Mouse (Mus musculus) embryonic facial prominence, embryonic 14.5 days (tissue): ENCODE data around the gene Zfp282. TPM values are rescaled to one million over a fixed set of nuclear protein-coding genes. Genes with fewer than 3 reads are reported as not detected.
A peak's percentile ranks its signal among the peaks of the same experiment; 100 is the strongest.

ENCODE experiments used
- ATAC-seq: fragments of 200-750 bp; cut with Nextera tagmentation; 2 replicates; pipeline ENCODE4 v1.8.0; 2017; ENCODE audit warnings: low read depth, moderate number of reproducible peaks, moderate TSS enrichment
- DNase-seq: peaks from one replicate; pipeline ENCODE4 v3.0.0-alpha.2; 2015; ENCODE audit warnings: low spot score
- H3K27ac ChIP-seq: fragments of 300-500 bp; sonication (generic); replicated peaks from 2 replicates; pipeline ENCODE4 v1.5.1; 2014; ENCODE audit warnings: low read depth, mild to moderate bottlenecking, low read length, moderate library complexity
- H3K27me3 ChIP-seq: fragments of 300-500 bp; sonication (generic); replicated peaks from 2 replicates; pipeline ENCODE4 v1.6.1; 2014; ENCODE audit warnings: low read length; ENCODE audit not compliant: control insufficient read depth, insufficient read depth
- H3K36me3 ChIP-seq: fragments of 300-500 bp; sonication (generic); 2 replicates; pipeline ENCODE4 v1.6.1; 2014; ENCODE audit warnings: low read length, mixed read lengths; ENCODE audit not compliant: control insufficient read depth, insufficient read depth
- H3K4me1 ChIP-seq: fragments of 300-500 bp; sonication (generic); 2 replicates; pipeline ENCODE4 v1.6.1; 2014; ENCODE audit warnings: antibody characterized with exemption, low read length; ENCODE audit not compliant: control insufficient read depth, insufficient read depth
- H3K4me2 ChIP-seq: fragments of 300-500 bp; sonication (generic); 2 replicates; pipeline ENCODE4 v1.6.1; 2014; ENCODE audit warnings: low read depth, mild to moderate bottlenecking, low read length, moderate library complexity, mixed read lengths
- H3K4me3 ChIP-seq: fragments of 300-500 bp; sonication (generic); 2 replicates; pipeline ENCODE4 v1.5.1; 2014; ENCODE audit warnings: low read depth, mild to moderate bottlenecking, low read length
- H3K9ac ChIP-seq: fragments of 300-500 bp; sonication (generic); 2 replicates; pipeline ENCODE4 v1.6.1; 2014; ENCODE audit warnings: low read depth, mild to moderate bottlenecking, low read length, moderate library complexity, mixed read lengths
- H3K9me3 ChIP-seq: fragments of 300-500 bp; sonication (generic); 2 replicates; pipeline ENCODE4 v1.6.1; 2016; ENCODE audit warnings: low read length; ENCODE audit not compliant: control insufficient read depth
- WGBS: fragments of 180-500 bp; shearing (Covaris S2); extraction: QIAGEN DNeasy Blood & Tissue Kit; methylation state at CpG from one replicate; pipeline ENCODE4 v1.1.7; 2014; 5-methylcytosine and 5-hydroxymethylcytosine counted together
- polyA plus RNA-seq: library from polyadenylated mRNA; unstranded; fragments of >200 nt; fragmentation: Nextera tagmentation; extraction: Ambion mirVana; gene quantifications from 2 replicates; pipeline ENCODE4 v1.2.1, GENCODE M21; 2014

Zfp282 gene
- polyA plus RNA-seq, 1 experiment from 2014 or later, result 13.6 TPM

DNA sequence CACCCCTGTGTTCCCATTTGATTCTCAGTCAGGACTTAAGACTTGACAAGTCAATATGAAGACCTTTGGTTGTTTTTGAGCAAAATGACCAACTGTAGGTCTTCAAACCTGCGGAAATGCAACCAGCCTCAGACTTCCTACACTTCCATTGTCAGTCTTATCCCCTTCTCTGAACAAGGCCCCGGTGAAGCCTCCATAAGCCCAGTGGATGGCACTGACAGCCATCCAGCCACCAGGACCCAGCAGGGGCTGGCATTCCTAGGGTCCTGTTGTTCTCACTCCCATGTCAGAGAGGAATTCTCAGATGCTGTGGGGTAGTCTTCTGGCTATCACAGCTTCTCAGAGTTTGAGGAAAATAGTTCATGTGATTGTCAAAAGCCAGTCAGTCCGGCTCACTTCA is 1.6 kb downstream of the Zfp282 start:
- Histone ChIP-seq H3K27me3 (no peaks in the 10 kb centered on the region), H3K36me3 (peaks cover 42% of the 10 kb centered on the region), H3K4me3 (peak overlapping the region; percentile 92), H3K27ac (peak overlapping the region; percentile 97), H3K9ac (peak overlapping the region; percentile 95), H3K9me3 (no peaks in the 10 kb centered on the region), H3K4me2 (peak overlapping the region; percentile 89), H3K4me1 (peaks cover 9% of the 10 kb centered on the region)
- 45% methylated on average over 3 of the region's 3 CpGs for WGBS
- DNase-seq (no peak), ATAC-seq (no peak)

DNA sequence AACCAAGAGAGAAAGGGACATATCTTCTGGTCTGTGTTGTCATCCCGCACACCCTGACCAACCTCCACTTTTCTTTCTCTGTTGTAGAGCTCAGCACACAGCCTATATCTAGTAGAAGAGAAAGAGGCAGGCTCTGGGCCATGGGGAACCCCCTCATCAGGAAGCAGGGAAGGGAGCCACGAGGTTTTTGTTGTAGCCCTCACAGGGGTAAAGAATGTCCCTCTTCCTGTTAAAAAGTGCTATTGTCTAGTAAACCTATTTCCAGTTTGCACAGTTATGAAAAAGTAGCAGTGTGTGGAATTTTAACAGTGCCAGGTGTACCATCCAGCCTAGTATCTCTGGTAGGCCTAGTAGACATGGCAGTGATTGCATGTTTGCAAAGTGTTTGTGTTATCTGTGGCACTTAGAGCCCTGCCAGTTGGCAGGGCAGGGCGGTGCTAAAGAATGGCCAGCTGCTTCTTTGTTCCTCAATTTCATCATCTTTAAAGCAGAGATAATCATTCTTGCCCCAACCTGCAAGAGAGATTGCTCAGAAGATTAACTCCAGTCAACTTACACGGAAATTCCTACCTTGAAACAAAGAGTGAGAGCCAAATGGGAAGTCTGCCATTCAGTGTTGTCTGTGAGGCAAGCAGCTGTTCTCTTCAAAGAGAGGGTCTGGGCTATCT is 2.2 kb downstream of the Zfp282 start:
- 57% methylated on average over 4 of the region's 4 CpGs for WGBS
- peak overlapping the region; percentile 97 for H3K27ac ChIP-seq

DNA sequence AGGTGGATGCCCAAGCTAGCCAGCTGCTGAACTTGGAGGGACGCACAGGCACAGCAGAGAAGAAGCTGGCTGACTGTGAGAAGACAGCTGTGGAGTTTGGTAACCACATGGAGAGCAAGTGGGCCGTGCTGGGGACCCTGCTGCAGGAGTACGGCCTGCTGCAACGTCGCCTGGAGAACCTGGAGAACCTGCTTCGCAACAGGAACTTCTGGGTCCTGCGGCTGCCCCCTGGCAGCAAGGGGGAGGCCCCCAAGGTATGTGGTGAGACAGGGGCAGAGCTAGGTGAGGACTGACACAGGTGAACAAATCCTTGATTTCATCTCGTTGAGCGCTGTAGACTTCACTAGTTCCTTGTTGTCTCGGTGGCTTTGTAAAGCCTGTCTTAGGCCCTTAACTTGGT is 3.2 kb downstream of the Zfp282 start:
- H3K4me3 ChIP-seq, result no peak overlapping the region
- H3K4me1 ChIP-seq, result peaks cover 9% of the 10 kb centered on the region
- peak overlapping the region; percentile 44; the same call in 1 of the 2 replicates for H3K27ac ChIP-seq
- H3K9me3 ChIP-seq, result no peaks in the 10 kb centered on the region
- ATAC-seq (no peak), DNase-seq (peak; percentile 43)
- peak overlapping the region; percentile 37; the same call in 1 of the 2 replicates for H3K9ac ChIP-seq
- no peaks in the 10 kb centered on the region for H3K27me3 ChIP-seq
- peaks cover 58% of the 10 kb centered on the region for H3K36me3 ChIP-seq
- H3K4me2 ChIP-seq, result 0 out of 2 replicates have a peak overlapping the region, but pooled peaks have one; percentile 12
- 74% methylated on average over 10 of the region's 10 CpGs for WGBS

More for the DNA sequence above, 2.2 kb downstream of the Zfp282 start:
- ATAC-seq (no peak), DNase-seq (peak; percentile 61)
- Histone ChIP-seq H3K9me3 (no peaks in the 10 kb centered on the region), H3K27me3 (no peaks in the 10 kb centered on the region), H3K9ac (peak overlapping the region; percentile 95), H3K36me3 (peaks cover 48% of the 10 kb centered on the region), H3K4me3 (peak overlapping the region; percentile 92), H3K4me1 (peaks cover 9% of the 10 kb centered on the region), H3K4me2 (peak overlapping the region; percentile 89)

DNA sequence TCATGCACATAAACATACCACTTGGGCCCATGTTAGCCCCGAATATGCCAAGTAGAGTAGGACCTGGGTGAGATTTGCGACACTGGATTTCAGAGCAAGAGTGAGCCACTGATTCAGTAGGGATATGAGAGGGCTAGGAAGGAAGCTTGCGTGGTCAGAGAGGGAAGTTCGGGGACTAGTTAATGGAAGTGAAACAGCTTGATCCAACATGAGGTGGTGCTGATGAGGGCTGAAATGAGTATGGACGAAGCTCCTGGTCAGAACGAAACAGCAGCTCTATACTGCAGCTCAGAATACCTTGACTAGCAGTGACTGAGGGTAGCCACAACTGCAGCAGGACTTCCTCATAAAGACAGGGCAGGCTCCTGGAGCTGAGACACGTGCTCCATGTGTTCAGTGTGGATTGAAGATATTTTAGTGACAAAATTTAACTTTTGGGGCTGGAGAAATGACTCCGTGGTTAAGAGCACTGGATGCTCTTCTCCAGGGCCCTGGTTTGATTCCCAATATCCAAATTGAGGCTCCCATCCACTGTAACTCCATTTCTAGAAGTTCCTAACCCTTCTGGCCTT is 11.9 kb downstream of the Zfp282 start:
- peaks cover 87% of the 10 kb centered on the region for H3K36me3 ChIP-seq

DNA sequence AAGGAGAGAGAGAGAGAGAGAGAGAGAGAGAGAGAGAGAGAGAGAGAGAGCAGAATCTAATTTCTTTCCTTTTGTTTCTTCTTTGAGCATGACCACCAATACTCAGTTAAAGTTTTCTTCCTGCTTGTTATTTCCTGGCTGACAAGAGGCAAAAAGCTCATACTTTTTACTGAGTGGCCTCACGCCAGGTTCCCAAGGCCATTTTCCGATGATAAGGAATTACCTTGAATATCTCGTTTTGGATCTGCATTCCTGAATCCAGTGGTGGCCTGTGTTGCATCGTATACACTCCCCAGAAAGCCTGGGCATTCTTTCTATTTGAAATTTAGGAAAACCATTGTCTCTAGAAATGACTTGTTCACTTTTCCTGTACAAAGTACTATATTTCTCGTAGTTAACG is 22.4 kb downstream of the Zfp282 start:
- H3K4me3 ChIP-seq, result no peak overlapping the region
- H3K9me3 ChIP-seq, result no peaks in the 10 kb centered on the region
- DNase-seq (no peak), ATAC-seq (no peak)
- H3K27ac ChIP-seq, result no peak overlapping the region
- no peak overlapping the region for H3K4me2 ChIP-seq
- H3K36me3 ChIP-seq, result peaks cover 71% of the 10 kb centered on the region
- 90% methylated on average over 6 of the region's 6 CpGs for WGBS
- no peaks in the 10 kb centered on the region for H3K4me1 ChIP-seq
- H3K9ac ChIP-seq, result no peak overlapping the region
- H3K27me3 ChIP-seq, result no peaks in the 10 kb centered on the region

More for the DNA sequence above, 11.9 kb downstream of the Zfp282 start:
- WGBS, result 88% methylated on average over 8 of the region's 8 CpGs
- no peak overlapping the region for H3K9ac ChIP-seq
- ATAC-seq (no peak), DNase-seq (no peak)
- H3K27me3 ChIP-seq, result no peaks in the 10 kb centered on the region
- no peak overlapping the region for H3K27ac ChIP-seq
- H3K4me1 ChIP-seq, result 0 out of 2 replicates have a peak, but pooled peaks cover 4% of the 10 kb centered on the region
- no peaks in the 10 kb centered on the region for H3K9me3 ChIP-seq
- H3K4me3 ChIP-seq, result no peak overlapping the region
- no peak overlapping the region for H3K4me2 ChIP-seq

DNA sequence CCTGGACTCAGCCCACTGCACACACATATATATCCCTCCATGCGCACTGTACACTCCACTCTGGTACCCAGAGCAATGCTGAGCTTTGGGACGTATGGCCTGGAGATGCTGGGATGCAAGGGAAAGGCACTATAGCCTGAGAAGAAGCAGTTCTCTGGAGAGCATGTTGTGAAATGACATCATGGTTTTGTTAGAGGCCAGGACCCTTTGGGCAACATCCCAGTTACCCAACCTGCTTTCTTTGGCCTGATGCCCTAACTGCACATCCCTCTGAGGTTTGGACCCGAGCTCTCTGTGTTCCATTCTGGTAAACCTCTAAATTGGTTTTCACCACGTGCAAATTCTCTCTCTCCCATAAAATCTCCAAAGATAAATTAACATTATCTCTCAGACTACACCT is 26.6 kb downstream of the Zfp282 start:
- no peak for DNase-seq
- H3K4me1 ChIP-seq, result no peaks in the 10 kb centered on the region
- no peak overlapping the region for H3K4me3 ChIP-seq
- peaks cover 88% of the 10 kb centered on the region for H3K36me3 ChIP-seq
- no peak overlapping the region for H3K4me2 ChIP-seq
- 67% methylated on average over 4 of the region's 4 CpGs for WGBS
- no peak overlapping the region for H3K27ac ChIP-seq
- H3K9me3 ChIP-seq, result no peaks in the 10 kb centered on the region
- no peak overlapping the region for H3K9ac ChIP-seq
- no peak for ATAC-seq
- no peaks in the 10 kb centered on the region for H3K27me3 ChIP-seq

DNA sequence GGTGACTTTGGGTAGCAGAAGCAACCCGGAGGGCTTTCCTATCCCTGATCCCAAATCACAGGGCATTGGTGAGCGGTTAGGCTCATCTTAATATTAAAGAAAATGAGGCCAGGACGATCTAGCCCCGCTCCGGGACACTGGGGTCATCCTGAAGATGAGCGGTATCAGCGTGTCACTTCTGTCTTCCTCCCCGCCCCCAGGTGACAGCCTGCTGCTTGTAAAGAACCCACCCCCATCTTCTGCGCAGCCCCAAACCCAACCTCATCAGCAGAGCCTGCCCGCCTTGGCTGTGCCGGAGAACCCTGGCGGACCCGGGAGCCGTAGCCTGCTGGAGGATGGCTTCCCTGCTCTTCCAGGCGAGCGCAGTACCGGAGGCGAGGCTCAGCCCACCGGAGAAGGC is 27.4 kb downstream of the Zfp282 start:
- DNase-seq (no peak), ATAC-seq (no peak)
- peaks cover 83% of the 10 kb centered on the region for H3K36me3 ChIP-seq
- H3K27me3 ChIP-seq, result no peaks in the 10 kb centered on the region
- no peaks in the 10 kb centered on the region for H3K4me1 ChIP-seq
- 62% methylated on average over 19 of the region's 19 CpGs for WGBS
- H3K9ac ChIP-seq, result no peak overlapping the region
- H3K27ac ChIP-seq, result no peak overlapping the region
- H3K9me3 ChIP-seq, result no peaks in the 10 kb centered on the region
- H3K4me3 ChIP-seq, result no peak overlapping the region
- no peak overlapping the region for H3K4me2 ChIP-seq

DNA sequence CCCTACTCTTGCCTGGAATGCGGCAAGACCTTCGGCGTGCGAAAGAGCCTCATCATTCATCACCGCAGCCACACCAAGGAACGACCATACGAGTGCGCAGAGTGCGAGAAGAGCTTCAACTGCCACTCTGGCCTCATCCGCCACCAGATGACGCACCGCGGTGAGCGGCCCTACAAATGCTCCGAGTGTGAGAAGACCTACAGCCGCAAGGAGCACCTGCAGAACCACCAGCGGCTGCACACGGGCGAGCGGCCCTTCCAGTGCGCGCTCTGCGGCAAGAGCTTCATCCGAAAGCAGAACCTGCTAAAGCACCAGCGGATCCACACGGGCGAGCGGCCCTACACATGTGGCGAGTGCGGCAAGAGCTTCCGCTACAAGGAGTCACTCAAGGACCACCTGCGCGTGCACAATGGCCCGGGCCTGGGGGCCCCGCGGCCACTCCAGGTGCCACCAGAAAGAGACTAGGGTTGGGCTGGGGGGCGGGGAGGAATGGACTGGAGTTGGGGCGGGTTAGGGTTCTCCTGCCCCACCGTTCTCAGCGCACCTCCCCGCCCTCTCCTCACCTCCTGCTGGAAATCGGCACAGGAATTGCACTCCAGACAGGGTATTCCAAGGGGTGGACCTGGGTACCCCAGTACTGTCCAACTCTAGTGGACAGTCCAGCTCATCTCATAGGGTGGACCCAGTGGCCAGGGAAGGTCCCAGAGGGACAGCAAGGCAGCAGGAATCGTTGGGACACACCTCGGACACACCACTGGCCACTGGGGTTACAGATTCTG is 28.1 kb downstream of the Zfp282 start:
- no peak for ATAC-seq
- 69% methylated on average over 42 of the region's 44 CpGs for WGBS
- no peaks in the 10 kb centered on the region for H3K27me3 ChIP-seq
- no peak overlapping the region for H3K27ac ChIP-seq
- no peak overlapping the region for H3K4me2 ChIP-seq
- H3K9me3 ChIP-seq, result no peaks in the 10 kb centered on the region
- H3K36me3 ChIP-seq, result peaks cover 75% of the 10 kb centered on the region
- no peak overlapping the region for H3K4me3 ChIP-seq
- no peak overlapping the region for H3K9ac ChIP-seq
- no peaks in the 10 kb centered on the region for H3K4me1 ChIP-seq
- no peak for DNase-seq
